Mouse (Mus musculus): Measurements from ENCODE around the gene Car10. TPM values are rescaled to one million over a fixed set of nuclear protein-coding genes. Genes with fewer than 3 reads are reported as not detected.

Gene Car10
- polyA plus RNA-seq, 1 experiment from 2014 or later = 0.47 TPM

DNA sequence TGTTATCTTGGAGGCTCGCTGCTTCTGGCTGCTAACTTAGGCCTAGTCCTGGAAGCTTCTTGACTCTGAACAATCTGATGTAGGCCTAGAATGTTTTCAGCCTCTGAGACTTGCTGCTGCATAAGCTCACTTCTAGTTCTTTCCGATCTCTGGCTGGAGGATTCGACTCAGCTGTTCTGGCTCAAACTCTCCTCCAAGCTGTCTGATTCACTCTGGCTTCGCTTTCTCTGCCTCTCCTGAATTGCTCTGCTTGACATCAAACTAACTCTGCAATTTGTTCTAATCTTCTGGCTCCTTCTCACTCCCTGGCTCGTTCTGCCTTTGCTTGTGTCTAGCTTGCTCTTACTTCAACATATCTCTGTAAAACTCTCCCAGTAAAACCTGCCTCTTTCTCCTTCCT is 90.8 kb downstream of the Car10 start:
- Histone ChIP-seq H3K27me3 (ENCODE audit: low read depth, poor library complexity, severe bottlenecking) (no peaks in the 10 kb centered on the region), H3K9me3 (replicated peaks) (no peaks in the 10 kb centered on the region), H3K4me1 (no peaks in the 10 kb centered on the region), H3K27ac (replicated peaks) (no peak overlapping the region), H3K36me3 (no peaks in the 10 kb centered on the region), H3K4me3 (no peak overlapping the region)
- 80% methylated on average over 5 of the region's 5 CpGs for WGBS
- DNase-seq (ENCODE audit: low spot score) = no peak

- 93% methylated on average over 3 of the region's 3 CpGs for WGBS
- no peak overlapping the region for H3K4me3 ChIP-seq
- DNase-seq (ENCODE audit: low spot score) = no peak
Observed at GRCm38 (mm10) chr11:93200046-93200445, 102.2 kb downstream of the Car10 start.

DNA sequence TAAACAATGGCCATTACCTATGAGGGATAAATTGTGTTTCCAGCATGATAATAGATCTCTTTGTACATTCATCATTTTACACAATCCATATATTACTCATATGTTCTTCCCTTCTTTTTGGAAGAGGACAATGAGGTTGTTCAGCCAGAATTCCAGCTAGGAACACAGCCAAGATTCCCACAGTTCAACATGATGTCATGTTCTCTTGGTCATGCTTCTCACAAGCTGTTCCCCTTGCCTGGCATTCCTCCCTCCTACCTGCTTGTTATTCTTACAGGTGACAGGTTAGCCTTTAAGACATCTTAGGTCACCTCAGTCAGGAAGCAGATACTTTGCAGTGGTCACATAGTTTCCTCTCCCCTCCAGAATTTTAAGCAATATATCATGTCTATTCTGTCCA is 119.6 kb downstream of the Car10 start:
- Histone ChIP-seq H3K4me3 (no peak overlapping the region), H3K27me3 (ENCODE audit: low read depth, poor library complexity, severe bottlenecking) (no peaks in the 10 kb centered on the region), H3K4me1 (no peaks in the 10 kb centered on the region), H3K9me3 (replicated peaks) (no peaks in the 10 kb centered on the region), H3K36me3 (no peaks in the 10 kb centered on the region), H3K27ac (replicated peaks) (no peak overlapping the region)
- DNase-seq (ENCODE audit: low spot score) = no peak

More at GRCm38 (mm10) chr11:93200046-93200445, 102.2 kb downstream of the Car10 start:
- Histone ChIP-seq H3K36me3 (no peaks in the 10 kb centered on the region), H3K27ac (replicated peaks) (no peak overlapping the region), H3K4me1 (no peaks in the 10 kb centered on the region), H3K27me3 (ENCODE audit: low read depth, poor library complexity, severe bottlenecking) (no peaks in the 10 kb centered on the region), H3K9me3 (replicated peaks) (no peaks in the 10 kb centered on the region)

DNA sequence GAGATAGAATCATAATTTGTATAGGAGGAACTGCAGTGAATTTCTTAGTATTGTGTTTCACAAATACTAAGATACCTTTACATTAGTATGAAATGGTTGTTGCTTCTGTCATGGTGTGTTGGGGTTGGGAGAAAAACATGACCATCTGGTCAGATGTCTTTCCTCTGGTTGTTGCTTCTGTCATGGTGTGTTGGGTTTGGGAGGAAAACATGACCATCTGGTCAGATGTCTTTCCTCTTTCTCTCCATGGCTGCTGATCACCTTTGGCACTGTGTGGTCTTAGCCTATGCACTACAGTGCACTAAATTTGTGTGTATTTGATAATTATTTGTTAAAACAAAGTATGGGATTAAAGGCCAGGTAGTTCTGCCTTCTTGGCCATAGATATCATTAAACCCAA is 132.2 kb downstream of the Car10 start:
- DNase-seq (ENCODE audit: low spot score) = no peak
- no peaks in the 10 kb centered on the region for H3K9me3 ChIP-seq (replicated peaks)
- no peaks in the 10 kb centered on the region for H3K4me1 ChIP-seq
- H3K27me3 ChIP-seq (ENCODE audit: low read depth, poor library complexity, severe bottlenecking) = no peaks in the 10 kb centered on the region
- H3K27ac ChIP-seq (replicated peaks) = no peak overlapping the region
- H3K36me3 ChIP-seq = no peaks in the 10 kb centered on the region
- no peak overlapping the region for H3K4me3 ChIP-seq

DNA sequence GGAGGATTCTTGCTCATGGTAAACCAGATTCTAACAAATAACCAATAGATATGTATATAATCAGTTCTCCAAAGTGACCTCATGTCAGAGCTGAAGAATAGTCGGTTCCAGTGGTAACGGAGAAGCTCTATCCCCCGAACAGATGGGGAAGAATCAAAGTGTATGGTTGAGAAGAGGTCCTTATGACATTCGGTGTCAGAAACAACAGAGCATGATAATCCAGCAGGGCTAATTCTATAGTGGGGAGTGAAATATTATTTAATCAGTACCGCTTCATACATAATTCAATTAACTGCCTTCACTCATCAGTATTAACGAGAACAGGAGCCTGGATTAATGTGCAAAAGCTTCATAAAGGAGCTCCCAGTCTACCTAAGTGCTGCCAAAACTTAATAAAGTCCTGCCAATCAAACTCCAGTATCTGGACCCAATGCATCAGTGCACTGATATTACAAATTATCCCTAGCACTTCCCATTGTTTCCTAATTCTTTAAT is 152.0 kb downstream of the Car10 start:
- Histone ChIP-seq H3K27me3 (ENCODE audit: low read depth, poor library complexity, severe bottlenecking) (no peaks in the 10 kb centered on the region), H3K4me3 (no peak overlapping the region), H3K9me3 (replicated peaks) (no peaks in the 10 kb centered on the region), H3K4me1 (no peaks in the 10 kb centered on the region), H3K36me3 (no peaks in the 10 kb centered on the region), H3K27ac (replicated peaks) (no peak overlapping the region)
- DNase-seq (ENCODE audit: low spot score) = no peak
- 86% methylated on average over 6 of the region's 6 CpGs for WGBS

DNA sequence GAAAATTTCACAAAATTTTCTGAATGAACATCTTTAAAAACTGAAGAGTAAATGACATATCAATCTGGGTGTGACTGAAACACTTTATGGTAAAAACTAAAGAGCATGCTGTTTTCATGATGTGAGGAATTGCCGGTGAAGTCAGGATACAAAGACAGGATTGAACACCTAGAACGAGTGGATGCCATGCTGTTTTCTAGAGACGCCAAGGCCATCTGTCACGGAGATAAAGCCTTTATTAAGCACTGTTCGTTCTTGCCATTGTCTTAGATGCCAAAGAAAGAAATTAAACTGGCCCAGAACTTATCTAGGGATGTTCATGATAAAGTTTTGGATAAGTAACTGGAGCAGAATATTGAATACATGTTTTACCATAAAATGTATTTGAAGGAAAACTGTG is 153.9 kb downstream of the Car10 start:
- Histone ChIP-seq H3K27me3 (ENCODE audit: low read depth, poor library complexity, severe bottlenecking) (no peaks in the 10 kb centered on the region), H3K9me3 (replicated peaks) (no peaks in the 10 kb centered on the region), H3K4me3 (no peak overlapping the region), H3K27ac (replicated peaks) (no peak overlapping the region), H3K36me3 (no peaks in the 10 kb centered on the region), H3K4me1 (no peaks in the 10 kb centered on the region)
- WGBS = 85% methylated on average over 5 of the region's 5 CpGs
- no peak for DNase-seq (ENCODE audit: low spot score)

- Histone ChIP-seq H3K4me1 (no peaks in the 10 kb centered on the region), H3K9me3 (replicated peaks) (no peaks in the 10 kb centered on the region), H3K27ac (replicated peaks) (no peak overlapping the region), H3K27me3 (ENCODE audit: low read depth, poor library complexity, severe bottlenecking) (no peaks in the 10 kb centered on the region), H3K4me3 (no peak overlapping the region), H3K36me3 (no peaks in the 10 kb centered on the region)
- 76% methylated on average over 3 of the region's 3 CpGs for WGBS
- no peak for DNase-seq (ENCODE audit: low spot score)
Observed at GRCm38 (mm10) chr11:93263979-93264378, 166.2 kb downstream of the Car10 start.

- no peaks in the 10 kb centered on the region for H3K27me3 ChIP-seq (ENCODE audit: low read depth, poor library complexity, severe bottlenecking)
- DNase-seq (ENCODE audit: low spot score) = no peak
- WGBS = 67% methylated on average over 6 of the region's 6 CpGs
Observed at GRCm38 (mm10) chr11:93272016-93272415, 174.2 kb downstream of the Car10 start.

DNA sequence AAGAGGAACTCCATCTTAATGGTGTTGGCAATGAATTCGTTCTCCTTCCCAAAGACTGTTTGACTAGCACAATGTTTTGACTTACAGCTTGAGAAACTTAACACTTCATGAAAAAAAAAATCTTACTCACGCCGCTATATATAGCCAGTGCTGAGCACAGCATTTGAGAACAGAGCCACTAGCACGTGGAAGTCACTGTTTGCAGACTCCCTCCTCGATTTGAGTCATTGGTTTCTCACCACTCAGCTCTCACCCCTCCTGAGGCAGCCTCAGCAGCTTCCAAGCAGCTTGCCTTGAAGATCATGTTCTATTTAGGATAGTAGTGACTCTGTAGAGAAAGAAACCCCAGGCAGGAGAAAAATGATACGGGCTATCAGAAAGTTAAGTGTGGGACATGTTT is 176.1 kb downstream of the Car10 start:
- WGBS = 71% methylated on average over 6 of the region's 6 CpGs
- no peak for DNase-seq (ENCODE audit: low spot score)
- no peaks in the 10 kb centered on the region for H3K36me3 ChIP-seq

More at GRCm38 (mm10) chr11:93272016-93272415, 174.2 kb downstream of the Car10 start:
- Histone ChIP-seq H3K36me3 (no peaks in the 10 kb centered on the region), H3K4me1 (peaks cover 8% of the 10 kb centered on the region; the same call in 1 of the 2 replicates), H3K27ac (replicated peaks) (no peak overlapping the region), H3K4me3 (no peak overlapping the region), H3K9me3 (replicated peaks) (no peaks in the 10 kb centered on the region)

DNA sequence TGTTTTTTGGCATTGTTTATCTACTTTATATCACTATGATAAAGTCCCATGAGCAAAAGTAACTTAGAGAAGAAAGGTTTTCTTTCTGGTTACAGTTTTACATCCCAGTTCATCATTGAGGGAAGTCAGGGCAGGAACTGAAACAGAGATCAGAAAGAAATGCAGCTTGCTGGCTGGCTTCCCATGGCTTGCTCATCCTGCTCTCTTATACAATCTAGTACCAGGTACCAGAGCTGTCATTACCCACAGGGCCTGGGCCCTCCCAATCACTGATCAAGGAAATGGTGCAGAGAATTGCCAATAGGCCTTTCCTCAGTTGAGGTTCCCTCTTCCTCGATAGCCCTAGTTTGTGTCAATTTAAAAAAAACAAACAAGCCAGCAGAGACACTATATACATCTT is 195.8 kb downstream of the Car10 start:
- Histone ChIP-seq H3K4me1 (no peaks in the 10 kb centered on the region), H3K27me3 (ENCODE audit: low read depth, poor library complexity, severe bottlenecking) (no peaks in the 10 kb centered on the region), H3K27ac (replicated peaks) (no peak overlapping the region), H3K36me3 (no peaks in the 10 kb centered on the region), H3K4me3 (no peak overlapping the region), H3K9me3 (replicated peaks) (no peaks in the 10 kb centered on the region)
- DNase-seq (ENCODE audit: low spot score) = no peak
- 86% methylated on average over 1 of the region's 1 CpGs for WGBS

More for the DNA sequence above, 176.1 kb downstream of the Car10 start:
- H3K4me1 ChIP-seq = peaks cover 8% of the 10 kb centered on the region; the same call in 1 of the 2 replicates
- no peaks in the 10 kb centered on the region for H3K27me3 ChIP-seq (ENCODE audit: low read depth, poor library complexity, severe bottlenecking)
- H3K9me3 ChIP-seq (replicated peaks) = no peaks in the 10 kb centered on the region
- H3K27ac ChIP-seq (replicated peaks) = no peak overlapping the region
- H3K4me3 ChIP-seq = no peak overlapping the region

- Histone ChIP-seq H3K27ac (replicated peaks) (no peak overlapping the region), H3K27me3 (ENCODE audit: low read depth, poor library complexity, severe bottlenecking) (no peaks in the 10 kb centered on the region), H3K4me1 (no peaks in the 10 kb centered on the region), H3K9me3 (replicated peaks) (no peaks in the 10 kb centered on the region), H3K4me3 (no peak overlapping the region), H3K36me3 (no peaks in the 10 kb centered on the region)
- DNase-seq (ENCODE audit: low spot score) = no peak
- WGBS = 84% methylated on average over 1 of the region's 1 CpGs
Observed at GRCm38 (mm10) chr11:93309981-93310380, 212.2 kb downstream of the Car10 start.

- no peak overlapping the region for H3K27ac ChIP-seq (replicated peaks)
- H3K36me3 ChIP-seq = no peaks in the 10 kb centered on the region
- WGBS = 87% methylated on average over 3 of the region's 3 CpGs
- no peak for DNase-seq (ENCODE audit: low spot score)
- H3K9me3 ChIP-seq (replicated peaks) = no peaks in the 10 kb centered on the region
- no peaks in the 10 kb centered on the region for H3K27me3 ChIP-seq (ENCODE audit: low read depth, poor library complexity, severe bottlenecking)
- H3K4me1 ChIP-seq = no peaks in the 10 kb centered on the region
- no peak overlapping the region for H3K4me3 ChIP-seq
Observed at GRCm38 (mm10) chr11:93337756-93338155, 239.9 kb downstream of the Car10 start.

DNA sequence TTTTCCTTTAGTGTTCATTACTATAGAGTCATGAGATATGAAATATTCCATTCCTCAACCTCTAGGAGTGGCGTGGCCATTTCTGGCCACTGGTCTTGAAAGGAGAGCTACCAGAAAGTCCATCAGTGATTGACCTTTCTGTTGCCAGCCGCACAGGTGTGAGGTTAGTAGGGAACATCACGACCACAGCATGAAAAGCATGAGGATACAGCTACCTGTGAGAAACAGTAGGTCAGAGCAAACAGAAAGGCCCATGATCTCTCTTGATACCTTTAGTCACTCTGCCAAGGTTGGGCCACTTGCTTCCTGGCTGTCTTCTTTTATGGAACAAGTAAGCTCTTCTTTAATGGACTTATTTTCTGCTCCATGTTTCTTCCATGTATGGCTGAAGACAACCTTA is 246.1 kb downstream of the Car10 start:
- WGBS = 88% methylated on average over 3 of the region's 3 CpGs
- no peak overlapping the region for H3K27ac ChIP-seq (replicated peaks)
- H3K27me3 ChIP-seq (ENCODE audit: low read depth, poor library complexity, severe bottlenecking) = no peaks in the 10 kb centered on the region
- H3K9me3 ChIP-seq (replicated peaks) = no peaks in the 10 kb centered on the region
- no peak overlapping the region for H3K4me3 ChIP-seq
- H3K36me3 ChIP-seq = no peaks in the 10 kb centered on the region
- DNase-seq (ENCODE audit: low spot score) = no peak
- H3K4me1 ChIP-seq = no peaks in the 10 kb centered on the region

GRCm38 (mm10) chr11:93344869-93345268 is 247.0 kb downstream of the Car10 start:
- H3K27ac ChIP-seq (replicated peaks) = no peak overlapping the region
- H3K36me3 ChIP-seq = no peaks in the 10 kb centered on the region
- no peaks in the 10 kb centered on the region for H3K4me1 ChIP-seq
- 74% methylated on average over 3 of the region's 3 CpGs for WGBS
- no peak overlapping the region for H3K4me3 ChIP-seq
- no peaks in the 10 kb centered on the region for H3K9me3 ChIP-seq (replicated peaks)
- no peaks in the 10 kb centered on the region for H3K27me3 ChIP-seq (ENCODE audit: low read depth, poor library complexity, severe bottlenecking)
- no peak for DNase-seq (ENCODE audit: low spot score)

Measured in midbrain, embryonic 10.5 days (tissue).